Mouse (Mus musculus): ENCODE data around the gene 0610009B22Rik. TPM values are rescaled to one million over a fixed set of nuclear protein-coding genes. Genes with fewer than 3 reads are reported as not detected.

0610009B22Rik gene
- 2.0 and 2.6 TPM in 2 replicates for polyA plus RNA-seq (2012)

- TF ChIP-seq GATA1 (IDR thresholded peaks at IDR 0.05; ENCODE audit: low read length): no peak
Measured at GRCm38 (mm10) chr11:51688330-51689328, at the start of gene 0610009B22Rik. Gene 0610009B22Rik, minus strand, starts transcription at chr11:51688874.

GRCm38 (mm10) chr11:51732883-51733282 is 44.2 kb upstream of the 0610009B22Rik start:
- no peak for TF ChIP-seq GATA1 (IDR thresholded peaks at IDR 0.05; ENCODE audit: low read length)

- TF ChIP-seq GATA1 (IDR thresholded peaks at IDR 0.05; ENCODE audit: low read length): no peak
Measured at GRCm38 (mm10) chr11:51721066-51721465, 32.4 kb upstream of the 0610009B22Rik start.

- no peak for TF ChIP-seq GATA1 (IDR thresholded peaks at IDR 0.05; ENCODE audit: low read length)
Measured at GRCm38 (mm10) chr11:51707080-51707479, 18.4 kb upstream of the 0610009B22Rik start.

GRCm38 (mm10) chr11:51706451-51706850 is 17.8 kb upstream of the 0610009B22Rik start:
- no peak for TF ChIP-seq GATA1 (IDR thresholded peaks at IDR 0.05; ENCODE audit: low read length)

- no peak for TF ChIP-seq GATA1 (IDR thresholded peaks at IDR 0.05; ENCODE audit: low read length)
Measured at GRCm38 (mm10) chr11:51703379-51703998, 14.8 kb upstream of the 0610009B22Rik start.

GRCm38 (mm10) chr11:51702831-51703230 is 14.2 kb upstream of the 0610009B22Rik start:
- TF ChIP-seq GATA1 (IDR thresholded peaks at IDR 0.05; ENCODE audit: low read length): no peak

- TF ChIP-seq GATA1 (IDR thresholded peaks at IDR 0.05; ENCODE audit: low read length): no peak
Measured at GRCm38 (mm10) chr11:51694984-51695383, 6.3 kb upstream of the 0610009B22Rik start.

- no peak for TF ChIP-seq GATA1 (IDR thresholded peaks at IDR 0.05; ENCODE audit: low read length)
Measured at GRCm38 (mm10) chr11:51689343-51689742, 669 bp upstream of the 0610009B22Rik start.

- no peak for TF ChIP-seq GATA1 (IDR thresholded peaks at IDR 0.05; ENCODE audit: low read length)
Measured at GRCm38 (mm10) chr11:51681976-51682374, 6.7 kb downstream of the 0610009B22Rik start.

- TF ChIP-seq GATA1 (IDR thresholded peaks at IDR 0.05; ENCODE audit: low read length): no peak
Measured at GRCm38 (mm10) chr11:51681324-51681975, 7.2 kb downstream of the 0610009B22Rik start.

GRCm38 (mm10) chr11:51679466-51679865 is 9.2 kb downstream of the 0610009B22Rik start:
- no peak for TF ChIP-seq GATA1 (IDR thresholded peaks at IDR 0.05; ENCODE audit: low read length)

- TF ChIP-seq GATA1 (IDR thresholded peaks at IDR 0.05; ENCODE audit: low read length): no peak
Measured at GRCm38 (mm10) chr11:51677737-51678418, 10.8 kb downstream of the 0610009B22Rik start.

GRCm38 (mm10) chr11:51675386-51675785 is 13.3 kb downstream of the 0610009B22Rik start:
- no peak for TF ChIP-seq GATA1 (IDR thresholded peaks at IDR 0.05; ENCODE audit: low read length)

- TF ChIP-seq GATA1 (IDR thresholded peaks at IDR 0.05; ENCODE audit: low read length): no peak
Measured at GRCm38 (mm10) chr11:51673291-51673690, 15.4 kb downstream of the 0610009B22Rik start.

Data from G1E-ER4 (cell line).